Comparison of ENCODE assay signal across 9 mouse cellular contexts in genomic region chr2:172727576-172727975, GRCm38 (mm10).
DNase-seq lines count a peak whose midpoint lies in the region; ATAC-seq lines count a peak whose summit lies in the region.
"Had no signal": no experiment of that assay in that cellular context is flagged by ENCODE, and none has a peak within 500 bp of the region (broad histone marks: within the 10 kb centered on the region; RNA-seq: fewer than 3 reads in every experiment).

No protein-coding gene starts in this region.

- 11% methylated on average over 10 of the region's 10 CpGs for WGBS in embryonic facial prominence, embryonic 12.5 days
- 11% methylated on average over 10 of the region's 10 CpGs for WGBS in hindbrain, embryonic 13.5 days

- no peak for ATAC-seq in embryonic facial prominence, embryonic 12.5 days (ENCODE audit: insufficient number of reproducible peaks, insufficient read depth, low FRiP score, low TSS enrichment)
- no peak for ATAC-seq in hindbrain, embryonic 13.5 days (ENCODE audit: low FRiP score)
- ATAC-seq in megakaryocyte, adult 5-6 weeks (ENCODE audit: poor library complexity, severe bottlenecking) = no peak

- H3K4me3 ChIP-seq in embryonic facial prominence, embryonic 12.5 days = no peak overlapping the region
- H3K4me3 ChIP-seq in hindbrain, embryonic 13.5 days = no peak overlapping the region

- H3K9ac ChIP-seq in embryonic facial prominence, embryonic 12.5 days = no peak overlapping the region
- H3K9ac ChIP-seq in hindbrain, embryonic 13.5 days = no peak overlapping the region
- H3K9ac ChIP-seq: liver, embryonic 13.5 days had no signal

- H3K4me1 ChIP-seq in embryonic facial prominence, embryonic 12.5 days = peaks cover 32% of the 10 kb centered on the region
- H3K4me1 ChIP-seq in hindbrain, embryonic 13.5 days (replicated peaks) = peaks cover 32% of the 10 kb centered on the region

- H3K9me3 ChIP-seq in embryonic facial prominence, embryonic 12.5 days = no peaks in the 10 kb centered on the region
- no peaks in the 10 kb centered on the region for H3K9me3 ChIP-seq in hindbrain, embryonic 13.5 days
- H3K9me3 ChIP-seq: liver, embryonic 13.5 days had no signal

- DNase-seq in embryo, embryonic 10.5 days (ENCODE audit: low spot score) = peak; percentile 49
- DNase-seq in neural tube, embryonic 10.5 days (ENCODE audit: extremely low spot score, low spot score) = peak; percentile 34
- no peak for DNase-seq in ovary, postnatal 14 days (ENCODE audit: low spot score)
- no peak for DNase-seq in natural killer cell, adult 2 months (ENCODE audit: low spot score in 2 of 2)
- DNase-seq: kidney, adult 9 months; liver, embryonic 13.5 days had no signal

- no peaks in the 10 kb centered on the region for H3K36me3 ChIP-seq in embryonic facial prominence, embryonic 12.5 days
- H3K36me3 ChIP-seq in hindbrain, embryonic 13.5 days = no peaks in the 10 kb centered on the region
- H3K36me3 ChIP-seq: liver, embryonic 13.5 days had no signal

- no peak overlapping the region for H3K27ac ChIP-seq in embryonic facial prominence, embryonic 12.5 days
- H3K27ac ChIP-seq in hindbrain, embryonic 13.5 days = no peak overlapping the region
- H3K27ac ChIP-seq: liver, embryonic 13.5 days had no signal

- peaks cover 67% of the 10 kb centered on the region for H3K27me3 ChIP-seq in embryonic facial prominence, embryonic 12.5 days
- H3K27me3 ChIP-seq in hindbrain, embryonic 13.5 days = peaks cover 95% of the 10 kb centered on the region

- H3K4me2 ChIP-seq in embryonic facial prominence, embryonic 12.5 days (replicated peaks) = peak overlapping the region; percentile 93
- H3K4me2 ChIP-seq in hindbrain, embryonic 13.5 days = peak overlapping the region; percentile 62

Comparison
In these comparisons a context has a peak if more than half of its experiments do, and no peak if none do; other contexts are left out.
1. DNase-seq: peak in embryo, embryonic 10.5 days (single experiment) and neural tube, embryonic 10.5 days (single experiment); none in ovary, postnatal 14 days (single experiment) and natural killer cell, adult 2 months (0 of 2).